Mouse (Mus musculus) brain, embryonic 14.5 days (tissue): ENCODE measurements around the gene Bach2.

Experiments
- CTCF ChIP-seq: fragments of 200-500 bp; IDR thresholded peaks from 2 replicates; pipeline ENCODE4 v1.5.1; 2012; ENCODE audit warnings: inconsistent platforms, mild to moderate bottlenecking, moderate library complexity, borderline replicate concordance; ENCODE audit not compliant: insufficient read depth, insufficient read length; ENCODE audit errors: extremely low read depth
- POLR2A ChIP-seq: fragments of 200-500 bp; IDR thresholded peaks from 2 replicates; pipeline ENCODE4 v1.6.1; 2012; ENCODE audit warnings: mild to moderate bottlenecking, inconsistent platforms, borderline replicate concordance; ENCODE audit not compliant: poor library complexity, insufficient read depth, insufficient read length, severe bottlenecking; ENCODE audit errors: extremely low read depth

DNA sequence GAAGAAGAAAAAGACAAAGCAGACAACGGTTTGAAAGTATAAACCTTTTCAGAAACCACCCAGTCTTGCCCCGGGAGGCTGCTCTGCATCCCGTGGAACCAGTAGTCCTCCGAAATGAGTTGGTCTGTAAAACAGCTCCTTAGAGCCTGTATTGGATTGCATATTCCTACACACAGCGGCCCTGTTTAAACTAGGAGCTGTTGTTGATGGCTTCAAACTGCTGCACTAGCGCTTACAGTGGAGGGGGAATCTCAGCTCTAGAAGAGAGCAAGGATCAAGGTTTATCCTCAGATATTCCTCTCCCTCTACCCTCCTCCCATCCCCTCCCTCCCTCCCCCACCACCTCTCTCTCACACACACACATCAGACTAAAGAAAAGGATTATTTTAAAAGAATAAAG is 345.6 kb downstream of the Bach2 start:
- TF ChIP-seq CTCF, result no peak
- TF ChIP-seq POLR2A, result no peak
